Mouse (Mus musculus) liver, embryonic 14.5 days (tissue): ENCODE results near the gene Tprkb. TPM values are rescaled to one million over a fixed set of nuclear protein-coding genes. Genes with fewer than 3 reads are reported as not detected.
"Not testable (repeated sequence)": the region's sequence is repeated elsewhere in the genome, so short reads cannot be mapped to it uniquely, and the experiment has no call there.

ENCODE experiments used
- ATAC-seq: fragments of 200-750 bp; cut with Nextera tagmentation; 2 replicates; pipeline ENCODE4 v1.8.0; 2017; ENCODE audit warnings: moderate number of reproducible peaks, mild to moderate bottlenecking, moderate library complexity; ENCODE audit not compliant: insufficient read depth
- DNase-seq, 3 experiments: peaks; one replicate each; pipeline ENCODE4 v3.0.0-alpha.2; 2012 to 2013; ENCODE audit warnings: low read depth in 3 of 3, low spot score in 3 of 3
- H3K27ac ChIP-seq: fragments of 300-500 bp; sonication (generic); 2 replicates; pipeline ENCODE4 v1.5.1; 2014; ENCODE audit warnings: moderate library complexity, mild to moderate bottlenecking, control low read depth, inconsistent platforms
- H3K27me3 ChIP-seq: fragments of 300-500 bp; sonication (generic); 2 replicates; pipeline ENCODE4 v1.6.1; 2014; ENCODE audit warnings: mild to moderate bottlenecking, low read length, moderate library complexity; ENCODE audit not compliant: control insufficient read depth, insufficient read depth
- H3K36me3 ChIP-seq: fragments of 300-500 bp; sonication (generic); replicated peaks from 2 replicates; pipeline ENCODE4 v1.6.1; 2014; ENCODE audit warnings: low read depth; ENCODE audit not compliant: control insufficient read depth, insufficient read depth
- H3K4me1 ChIP-seq, 2 experiments: fragments of 200-500 bp in 1 of 2; fragments of 300-500 bp in 1 of 2; sonication (generic) in 1 of 2; replicated peaks; 2 replicates each; pipeline ENCODE4 v1.6.1; 2012 to 2014; ENCODE audit warnings: antibody characterized with exemption in 1 of 2, inconsistent platforms in 1 of 2, low read length in 1 of 2; ENCODE audit not compliant: control insufficient read depth in 2 of 2, insufficient read depth in 2 of 2
- H3K4me2 ChIP-seq: fragments of 300-500 bp; sonication (generic); 2 replicates; pipeline ENCODE4 v1.6.1; 2014; ENCODE audit warnings: low read depth, mild to moderate bottlenecking, control low read depth, moderate library complexity
- H3K4me3 ChIP-seq, 2 experiments: fragments of 200-500 bp in 1 of 2; fragments of 300-500 bp in 1 of 2; sonication (generic) in 1 of 2; 2 replicates each; pipeline ENCODE4 v1.5.1; 2012 to 2014; ENCODE audit warnings: low read depth in 2 of 2, low read length in 2 of 2, mild to moderate bottlenecking in 2 of 2, control low read depth in 1 of 2, inconsistent platforms in 1 of 2, moderate library complexity in 1 of 2; ENCODE audit not compliant: insufficient read depth in 1 of 2
- H3K9ac ChIP-seq: fragments of 300-500 bp; sonication (generic); replicated peaks from 2 replicates; pipeline ENCODE4 v1.6.1; 2014; ENCODE audit warnings: mild to moderate bottlenecking, control low read depth, moderate library complexity
- H3K9me3 ChIP-seq: fragments of 300-500 bp; sonication (generic); 2 replicates; pipeline ENCODE4 v1.6.1; 2016; ENCODE audit warnings: low read length, mixed read lengths; ENCODE audit not compliant: control insufficient read depth
- CTCF ChIP-seq: IDR thresholded peaks from 2 replicates; pipeline ENCODE4 v1.5.1; 2016; ENCODE audit warnings: antibody characterized with exemption, low read depth, control low read depth
- EP300 ChIP-seq: IDR thresholded peaks from 2 replicates; pipeline ENCODE4 v1.6.1; 2016; ENCODE audit warnings: antibody characterized with exemption, low read depth
- WGBS: fragments of 180-500 bp; shearing (Covaris S2); extraction: QIAGEN DNeasy Blood & Tissue Kit; methylation state at CpG from one replicate; pipeline ENCODE4 v1.1.7; 2014; ENCODE audit not compliant: insufficient replicate concordance; 5-methylcytosine and 5-hydroxymethylcytosine counted together
- polyA plus RNA-seq, 2 experiments: library from polyadenylated mRNA; depleted of rRNA in 1 of 2; stranded (reverse) in 1 of 2; unstranded in 1 of 2; fragments of >200 nt; fragmentation: Nextera tagmentation in 1 of 2; extraction: Ambion mirVana in 1 of 2; gene quantifications; 2 replicates each; pipeline versions ENCODE4 v1.2.1 to v1.2.3; 2012 to 2014

Tprkb gene
- polyA plus RNA-seq, 2 experiments = 12.7 to 14.6 TPM

- WGBS = 43% methylated on average over 8 of the region's 8 CpGs
- no peak for ATAC-seq
These were observed 43.7 kb upstream of the Tprkb start for GRCm38 (mm10) chr6:85867726-85868690.

GRCm38 (mm10) chr6:85869006-85869405 is 42.7 kb upstream of the Tprkb start, which contains the start of gene Nat8f2:
TSS of gene Nat8f2 (minus strand) at chr6:85869158.
- DNase-seq, H3K4me2 ChIP-seq, ATAC-seq, H3K9me3 ChIP-seq, H3K4me3 ChIP-seq, H3K27ac ChIP-seq, H3K36me3 ChIP-seq, H3K4me1 ChIP-seq, H3K9ac ChIP-seq, H3K27me3 ChIP-seq: not testable (repeated sequence)
- WGBS = 62% methylated on average over 5 of the region's 5 CpGs

More at GRCm38 (mm10) chr6:85867726-85868690, 43.7 kb upstream of the Tprkb start:
- Histone ChIP-seq H3K9ac (no peak overlapping the region), H3K36me3 (no peaks in the 10 kb centered on the region), H3K4me1 (no peaks in the 10 kb centered on the region), H3K27ac (no peak overlapping the region), H3K4me2 (no peak overlapping the region), H3K27me3 (no peaks in the 10 kb centered on the region), H3K9me3 (no peaks in the 10 kb centered on the region), H3K4me3 (no peak overlapping the region)
- no peak for DNase-seq
- no peak for TF ChIP-seq EP300
- no peak for TF ChIP-seq CTCF

GRCm38 (mm10) chr6:85883246-85883645 is 28.4 kb upstream of the Tprkb start:
- not testable (repeated sequence) for H3K9me3 ChIP-seq, H3K4me2 ChIP-seq, H3K4me1 ChIP-seq, H3K27me3 ChIP-seq, H3K9ac ChIP-seq, ATAC-seq, DNase-seq, H3K36me3 ChIP-seq, H3K27ac ChIP-seq, H3K4me3 ChIP-seq
- WGBS = 75% methylated on average over 9 of the region's 9 CpGs

GRCm38 (mm10) chr6:85884311-85884710 is 27.4 kb upstream of the Tprkb start:
- Histone ChIP-seq H3K9me3 (no peaks in the 10 kb centered on the region; the same call in 1 of the 2 replicates), H3K27me3 (no peaks in the 10 kb centered on the region), H3K27ac (no peak overlapping the region), H3K4me1 (no peaks in the 10 kb centered on the region), H3K4me2 (no peak overlapping the region), H3K36me3 (no peaks in the 10 kb centered on the region), H3K9ac (no peak overlapping the region), H3K4me3 (no peak overlapping the region)
- ATAC-seq (no peak), DNase-seq (no peak)
- WGBS = 60% methylated on average over 1 of the region's 1 CpGs
- TF ChIP-seq EP300 (no peak), CTCF (no peak)

- H3K9me3 ChIP-seq = peaks cover 5% of the 10 kb centered on the region; the same call in 1 of the 2 replicates
- no peak overlapping the region for H3K4me3 ChIP-seq
- H3K4me2 ChIP-seq = no peak overlapping the region
- WGBS = 58% methylated on average over 2 of the region's 2 CpGs
- no peaks in the 10 kb centered on the region for H3K36me3 ChIP-seq
- no peak overlapping the region for H3K9ac ChIP-seq
- DNase-seq = no peak
- no peaks in the 10 kb centered on the region for H3K4me1 ChIP-seq
- TF ChIP-seq CTCF (no peak), EP300 (no peak)
- H3K27ac ChIP-seq = no peak overlapping the region
- no peaks in the 10 kb centered on the region for H3K27me3 ChIP-seq
- no peak for ATAC-seq
These were observed 22.7 kb upstream of the Tprkb start for GRCm38 (mm10) chr6:85888961-85889360.
